Mouse (Mus musculus) liver, embryonic 11.5 days (tissue): ENCODE results near the gene Slc39a10. TPM values are rescaled to one million over a fixed set of nuclear protein-coding genes. Genes with fewer than 3 reads are reported as not detected.

Source experiments
- ATAC-seq: fragments of 200-750 bp; cut with Nextera tagmentation; replicated peaks from 2 replicates; pipeline ENCODE4 v1.8.0; 2017; ENCODE audit warnings: moderate number of reproducible peaks, mild to moderate bottlenecking, moderate TSS enrichment, moderate library complexity; ENCODE audit not compliant: low FRiP score
- DNase-seq: peaks from one replicate; pipeline ENCODE4 v3.0.0-alpha.2; 2017; ENCODE audit warnings: low spot score
- H3K27ac ChIP-seq: fragments of 300-500 bp; sonication (generic); 2 replicates; pipeline ENCODE4 v1.5.1; 2014; ENCODE audit warnings: mild to moderate bottlenecking, low read depth, low read length, control low read depth
- H3K27me3 ChIP-seq: fragments of 300-500 bp; sonication (generic); replicated peaks from 2 replicates; pipeline ENCODE4 v1.6.1; 2014; ENCODE audit warnings: low read length, mixed read lengths; ENCODE audit not compliant: control insufficient read depth, insufficient read depth
- H3K36me3 ChIP-seq: fragments of 300-500 bp; sonication (generic); 2 replicates; pipeline ENCODE4 v1.6.1; 2014; ENCODE audit warnings: mild to moderate bottlenecking, low read length, moderate library complexity, mixed read lengths; ENCODE audit not compliant: control insufficient read depth, insufficient read depth
- H3K4me1 ChIP-seq: fragments of 300-500 bp; sonication (generic); replicated peaks from 2 replicates; pipeline ENCODE4 v1.6.1; 2014; ENCODE audit warnings: low read length, mixed read lengths; ENCODE audit not compliant: control insufficient read depth, insufficient read depth
- H3K4me2 ChIP-seq: fragments of 300-500 bp; sonication (generic); 2 replicates; pipeline ENCODE4 v1.6.1; 2014; ENCODE audit warnings: mild to moderate bottlenecking, control low read depth, moderate library complexity
- H3K4me3 ChIP-seq: fragments of 300-500 bp; sonication (generic); 2 replicates; pipeline ENCODE4 v1.5.1; 2014; ENCODE audit warnings: low read depth, low read length, control low read depth
- H3K9ac ChIP-seq: fragments of 300-500 bp; sonication (generic); 2 replicates; pipeline ENCODE4 v1.6.1; 2014; ENCODE audit warnings: low read depth, low read length, control low read depth
- H3K9me3 ChIP-seq: fragments of 300-500 bp; sonication (generic); 2 replicates; pipeline ENCODE4 v1.6.1; 2016; ENCODE audit warnings: low read length, inconsistent platforms, mixed read lengths; ENCODE audit not compliant: control insufficient read depth
- WGBS: fragments of 180-500 bp; shearing (Covaris S2); extraction: QIAGEN DNeasy Blood & Tissue Kit; methylation state at CpG from one replicate; pipeline ENCODE4 v1.1.7; 2014; 5-methylcytosine and 5-hydroxymethylcytosine counted together
- polyA plus RNA-seq: library from polyadenylated mRNA; unstranded; fragments of >200 nt; fragmentation: Nextera tagmentation; extraction: Ambion mirVana; gene quantifications from 2 replicates; pipeline ENCODE4 v1.2.1, GENCODE M21; 2014

Gene Slc39a10
- polyA plus RNA-seq, 1 experiment from 2014 or later: 21.9 TPM

GRCm38 (mm10) chr1:46856498-46856897, 36.2 kb downstream of the Slc39a10 start:
- Histone ChIP-seq H3K27ac (no peak overlapping the region), H3K9me3 (no peaks in the 10 kb centered on the region), H3K9ac (no peak overlapping the region), H3K36me3 (no peaks in the 10 kb centered on the region), H3K4me2 (no peak overlapping the region), H3K27me3 (no peaks in the 10 kb centered on the region), H3K4me3 (no peak overlapping the region), H3K4me1 (no peaks in the 10 kb centered on the region; the same call in 1 of the 2 replicates)
- 48% methylated on average over 4 of the region's 4 CpGs for WGBS
- DNase-seq (no peak), ATAC-seq (no peak)

DNA sequence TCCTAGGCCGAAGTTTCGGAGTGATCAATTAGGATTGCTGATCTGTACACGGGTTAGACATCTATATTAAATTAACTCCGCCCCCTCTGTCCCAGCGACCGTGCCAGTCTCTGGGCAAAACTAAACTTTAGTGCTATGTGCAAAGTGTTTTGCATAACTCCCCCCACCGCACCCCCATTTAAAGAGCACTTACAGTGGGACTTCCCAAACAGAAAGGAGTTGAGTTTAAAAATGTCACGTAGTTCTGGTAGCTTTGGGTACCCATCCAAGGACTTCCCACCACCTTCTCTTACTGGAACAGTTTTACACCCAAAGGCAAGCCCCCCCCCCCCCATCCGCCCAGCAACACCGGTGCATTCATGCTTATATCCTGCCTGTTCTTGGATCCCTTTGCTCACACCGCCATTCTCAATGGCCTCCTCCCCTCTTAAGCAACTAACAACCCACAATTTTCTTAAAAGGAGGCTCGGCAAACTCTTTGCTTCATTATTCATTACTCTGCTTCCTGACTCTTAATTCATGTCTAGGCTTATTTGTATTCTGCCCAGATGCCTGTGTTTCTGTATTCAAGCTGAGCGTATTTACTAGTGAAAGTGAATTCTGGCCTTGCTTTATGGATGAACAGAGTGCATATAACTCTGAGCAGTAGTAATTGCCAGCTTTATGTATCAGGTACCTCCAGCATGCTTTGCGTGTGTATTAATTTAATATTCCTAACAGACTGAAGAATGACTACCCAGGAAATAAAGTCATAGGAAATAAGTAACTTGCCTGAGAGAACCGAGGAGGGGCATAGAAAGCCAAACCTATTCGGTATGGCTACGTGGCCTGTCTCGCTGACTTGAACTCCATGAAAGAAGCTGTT, 38.4 kb downstream of the Slc39a10 start:
- H3K4me3 ChIP-seq: peak overlapping the region; percentile 94
- no peaks in the 10 kb centered on the region for H3K9me3 ChIP-seq
- WGBS: 32% methylated on average over 18 of the region's 18 CpGs
- no peak for DNase-seq
- H3K27ac ChIP-seq: peak overlapping the region; percentile 97
- peak overlapping the region; percentile 97 for H3K9ac ChIP-seq
- H3K4me2 ChIP-seq: peak overlapping the region; percentile 57
- H3K36me3 ChIP-seq: no peaks in the 10 kb centered on the region
- ATAC-seq: peak; percentile 66
- peaks cover 3% of the 10 kb centered on the region; the same call in 1 of the 2 replicates for H3K4me1 ChIP-seq
- H3K27me3 ChIP-seq: no peaks in the 10 kb centered on the region

GRCm38 (mm10) chr1:46853317-46854035, 39.2 kb downstream of the Slc39a10 start:
- DNase-seq (peak; percentile 96), ATAC-seq (peak; percentile 92)
- Histone ChIP-seq H3K4me3 (peak overlapping the region; percentile 94), H3K27me3 (no peaks in the 10 kb centered on the region), H3K9me3 (no peaks in the 10 kb centered on the region), H3K4me1 (peaks cover 3% of the 10 kb centered on the region; the same call in 1 of the 2 replicates), H3K27ac (peak overlapping the region; percentile 97), H3K4me2 (peak overlapping the region; percentile 67), H3K36me3 (no peaks in the 10 kb centered on the region), H3K9ac (peak overlapping the region; percentile 97)
- WGBS: under 1% methylated on average over 84 of the region's 86 CpGs

DNA sequence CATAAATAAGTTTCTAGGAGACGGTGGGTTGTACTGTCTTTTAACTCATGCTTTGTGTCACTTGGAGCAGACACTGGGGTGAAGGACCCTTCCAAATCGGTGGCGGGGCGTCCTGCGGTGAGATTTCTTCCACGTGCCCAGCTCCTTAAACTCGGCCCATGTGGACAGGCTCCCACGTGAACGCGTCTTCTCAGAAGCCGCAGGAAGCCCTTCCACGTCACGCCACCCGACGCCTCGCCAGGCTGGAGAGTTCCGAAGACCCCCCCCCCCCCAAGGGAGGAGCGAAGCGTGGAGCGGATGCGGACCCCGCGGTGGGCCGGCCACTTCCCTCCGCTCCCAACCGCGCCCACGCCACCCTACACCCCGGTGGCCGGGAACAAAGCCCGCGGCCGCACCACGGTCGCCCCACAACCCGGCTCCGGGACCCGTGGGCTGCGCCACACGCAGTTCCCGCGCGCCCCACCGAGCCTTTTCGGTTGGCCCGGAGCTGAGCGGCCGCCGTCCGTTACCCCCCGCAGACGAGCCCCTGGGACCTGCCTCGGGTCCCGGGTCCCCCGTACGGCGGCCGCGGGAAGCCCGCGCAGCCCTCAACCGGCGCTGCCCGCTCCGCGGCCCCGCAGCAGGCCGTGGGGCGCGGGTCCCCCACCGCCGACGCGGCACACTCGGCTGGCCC, 39.9 kb downstream of the Slc39a10 start:
- WGBS: under 1% methylated on average over 72 of the region's 75 CpGs
- peaks cover 3% of the 10 kb centered on the region; the same call in 1 of the 2 replicates for H3K4me1 ChIP-seq
- peak; percentile 29 for ATAC-seq

DNA sequence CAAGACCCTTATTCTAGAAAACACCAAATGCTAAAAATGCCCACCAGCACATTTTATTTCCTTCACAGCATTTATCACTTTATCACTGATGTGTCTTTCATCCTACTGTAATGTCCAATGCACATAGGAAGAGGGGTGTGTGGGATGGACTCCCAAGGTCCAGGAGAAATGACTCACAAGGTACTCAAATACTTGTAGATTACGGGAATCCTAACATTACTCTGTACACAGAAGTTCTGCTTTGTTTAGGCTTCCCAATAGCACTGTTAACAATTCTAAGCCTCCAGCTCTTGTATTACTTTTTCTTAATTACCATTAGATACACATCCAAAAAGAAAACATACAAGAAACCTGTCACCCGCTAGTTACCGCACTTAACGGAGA, 40.4 kb downstream of the Slc39a10 start:
- Histone ChIP-seq H3K4me3 (peak overlapping the region; percentile 94), H3K27me3 (no peaks in the 10 kb centered on the region), H3K9ac (peak overlapping the region; percentile 97), H3K27ac (peak overlapping the region; percentile 97), H3K36me3 (no peaks in the 10 kb centered on the region), H3K4me1 (peaks cover 3% of the 10 kb centered on the region; the same call in 1 of the 2 replicates), H3K9me3 (no peaks in the 10 kb centered on the region), H3K4me2 (peak overlapping the region; percentile 67)
- 4% methylated on average over 4 of the region's 4 CpGs for whole genome bisulfite sequencing
- DNase-seq: no peak
- ATAC-seq: no peak

More for the DNA sequence above, 39.9 kb downstream of the Slc39a10 start:
- peak overlapping the region; percentile 67 for H3K4me2 ChIP-seq
- no peaks in the 10 kb centered on the region for H3K9me3 ChIP-seq
- DNase-seq: peak; percentile 78
- H3K36me3 ChIP-seq: no peaks in the 10 kb centered on the region
- H3K27ac ChIP-seq: peak overlapping the region; percentile 97
- peak overlapping the region; percentile 97 for H3K9ac ChIP-seq
- no peaks in the 10 kb centered on the region for H3K27me3 ChIP-seq
- peak overlapping the region; percentile 94 for H3K4me3 ChIP-seq

- Histone ChIP-seq H3K4me1 (peaks cover 3% of the 10 kb centered on the region; the same call in 1 of the 2 replicates), H3K27ac (no peak overlapping the region), H3K27me3 (no peaks in the 10 kb centered on the region), H3K4me2 (peak overlapping the region; percentile 67), H3K9ac (no peak overlapping the region), H3K4me3 (no peak overlapping the region; the same call in 1 of the 2 replicates), H3K36me3 (no peaks in the 10 kb centered on the region), H3K9me3 (no peaks in the 10 kb centered on the region)
- 57% methylated on average over 4 of the region's 4 CpGs for WGBS
- ATAC-seq: no peak
- DNase-seq: no peak
Observed at GRCm38 (mm10) chr1:46851586-46851985, 41.1 kb downstream of the Slc39a10 start.

- DNase-seq: no peak
- ATAC-seq: no peak
- H3K4me3 ChIP-seq: no peak overlapping the region
- peaks cover 3% of the 10 kb centered on the region; the same call in 1 of the 2 replicates for H3K4me1 ChIP-seq
- H3K9me3 ChIP-seq: no peaks in the 10 kb centered on the region
- H3K27ac ChIP-seq: no peak overlapping the region
- no peak overlapping the region for H3K4me2 ChIP-seq
- no peaks in the 10 kb centered on the region for H3K27me3 ChIP-seq
- 37% methylated on average over 1 of the region's 1 CpGs for WGBS
- H3K36me3 ChIP-seq: no peaks in the 10 kb centered on the region
- H3K9ac ChIP-seq: no peak overlapping the region
Observed at GRCm38 (mm10) chr1:46849758-46850157, 42.9 kb downstream of the Slc39a10 start.

- no peaks in the 10 kb centered on the region for H3K27me3 ChIP-seq
- H3K4me3 ChIP-seq: no peak overlapping the region
- no peak overlapping the region for H3K9ac ChIP-seq
- DNase-seq (no peak), ATAC-seq (no peak)
- no peaks in the 10 kb centered on the region for H3K9me3 ChIP-seq
- H3K27ac ChIP-seq: no peak overlapping the region
- H3K4me1 ChIP-seq: 0 out of 2 replicates have a peak, but pooled peaks cover 3% of the 10 kb centered on the region
- H3K36me3 ChIP-seq: no peaks in the 10 kb centered on the region
- H3K4me2 ChIP-seq: no peak overlapping the region
- 66% methylated on average over 5 of the region's 5 CpGs for WGBS
Observed at GRCm38 (mm10) chr1:46845221-46845620, 47.4 kb downstream of the Slc39a10 start.
